Mouse (Mus musculus): ENCODE results near the gene Dusp6.

DNA sequence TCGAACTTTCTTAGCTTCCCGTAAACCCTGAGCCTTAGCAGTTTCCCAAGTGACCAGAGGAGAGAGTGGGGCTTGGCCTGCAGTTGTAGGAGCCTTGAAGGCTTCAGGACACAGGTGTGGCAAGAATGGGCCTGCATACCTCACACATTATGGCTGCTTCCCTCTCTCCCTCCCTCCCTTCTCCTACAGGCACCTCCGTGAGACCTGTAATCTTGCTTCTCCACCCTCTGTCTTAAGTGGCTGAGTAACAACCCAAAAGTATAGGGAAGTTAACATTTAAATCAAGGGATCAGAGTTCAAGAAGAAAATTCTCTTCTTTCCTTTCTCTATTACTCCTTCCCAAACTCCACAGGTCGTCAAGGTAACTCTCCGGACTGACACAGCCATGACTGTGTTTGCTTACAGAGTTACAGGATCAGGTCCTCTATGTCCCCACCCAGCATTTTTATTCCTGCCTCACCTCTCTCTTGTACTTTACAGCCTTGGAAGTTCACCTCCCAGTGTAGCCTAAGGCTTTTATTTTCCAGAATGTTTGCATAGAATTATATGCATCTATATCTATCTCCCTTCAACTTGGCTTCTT lies 19.0 kb upstream of the Dusp6 start:
- TF ChIP-seq POLR2A (IDR thresholded peaks at IDR 0.05; ENCODE audit: low read depth, low read length): no peak
- TF ChIP-seq CTCF (IDR thresholded peaks at IDR 0.05; ENCODE audit: borderline replicate concordance, insufficient read depth, low read length): no peak

All from embryonic fibroblast, embryonic 13.5 days (primary cell).